Mouse (Mus musculus) retina, postnatal 1 day (tissue): ENCODE results near the gene Abhd5.
A peak's percentile ranks its signal among the peaks of the same experiment; 100 is the strongest.

Experiments
- DNase-seq: peaks from one replicate; pipeline ENCODE4 v3.0.0-alpha.2; 2012

The Abhd5 gene

DNA sequence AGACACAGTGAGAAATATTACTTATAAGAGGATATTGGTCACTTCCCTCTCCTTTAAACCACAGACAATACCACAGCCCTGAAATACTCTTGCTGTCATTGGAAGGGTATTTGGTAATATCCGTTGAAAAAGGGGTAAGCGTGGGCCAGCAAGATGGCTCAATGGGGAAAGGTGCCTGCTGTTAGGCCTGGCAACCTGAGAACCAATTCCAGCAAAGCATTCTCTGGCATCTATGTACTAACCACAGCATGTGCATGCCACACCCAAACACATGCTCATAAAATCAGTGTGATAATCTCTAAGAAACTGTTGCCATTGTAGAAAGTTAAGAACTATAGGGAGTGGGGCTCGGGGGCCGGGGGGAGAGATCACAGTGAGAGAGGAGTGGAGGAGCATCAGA, 2.1 kb upstream of the Abhd5 start:
- no peak for DNase-seq

DNA sequence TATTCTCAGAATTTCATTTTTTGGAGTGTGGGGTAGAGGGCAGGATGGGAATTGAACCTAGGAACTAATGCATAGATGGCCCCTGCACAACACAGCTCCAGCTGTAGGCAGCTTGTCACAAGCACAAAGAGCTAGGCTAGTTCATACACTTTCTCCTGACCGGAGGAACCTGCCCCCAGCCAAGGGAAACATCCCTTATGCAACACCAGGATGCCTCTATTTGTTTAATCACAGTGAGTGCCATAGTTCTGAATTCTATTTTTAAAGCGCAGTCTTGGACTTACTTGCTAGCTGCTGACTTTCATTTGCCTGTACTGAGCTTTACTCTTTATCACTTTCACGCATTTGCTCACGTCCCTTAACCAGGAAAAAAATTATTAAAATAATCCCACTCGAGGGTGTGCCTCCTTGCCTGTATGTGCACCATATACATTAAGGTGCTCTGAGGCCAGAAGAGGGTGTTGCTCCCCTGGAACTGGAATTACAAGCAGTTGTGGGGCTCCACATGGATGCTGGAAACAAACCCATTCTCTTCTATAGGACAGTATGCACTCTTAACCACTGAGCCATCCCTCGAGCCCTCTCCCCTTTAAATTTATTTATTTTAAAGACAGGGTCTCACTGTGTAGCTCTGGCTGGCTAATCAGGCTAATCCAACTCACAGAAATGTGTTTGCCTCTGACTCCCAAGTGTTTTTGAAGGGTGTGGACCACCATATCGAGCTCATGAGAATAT, 845 bp upstream of the Abhd5 start:
- no peak for DNase-seq

DNA sequence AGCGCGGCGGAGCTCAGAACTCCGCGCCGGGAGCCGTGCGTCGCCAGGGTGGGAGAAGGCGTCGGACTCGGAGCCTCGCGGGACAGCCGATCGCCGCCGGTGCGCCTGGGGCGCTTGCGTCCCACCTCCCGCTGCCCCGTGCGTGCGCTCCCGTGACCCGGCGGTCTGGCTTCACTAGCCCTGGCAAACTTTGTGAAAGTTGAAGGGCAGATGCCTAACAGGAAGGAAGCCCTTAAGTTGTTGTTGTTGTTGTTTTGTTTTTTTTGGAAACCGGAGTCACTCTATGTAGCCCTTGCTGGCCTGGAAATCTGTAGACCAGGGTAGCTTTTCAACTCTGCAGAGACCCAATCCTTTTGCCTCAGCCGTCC, 601 bp downstream of the Abhd5 start:
- no peak for DNase-seq

DNA sequence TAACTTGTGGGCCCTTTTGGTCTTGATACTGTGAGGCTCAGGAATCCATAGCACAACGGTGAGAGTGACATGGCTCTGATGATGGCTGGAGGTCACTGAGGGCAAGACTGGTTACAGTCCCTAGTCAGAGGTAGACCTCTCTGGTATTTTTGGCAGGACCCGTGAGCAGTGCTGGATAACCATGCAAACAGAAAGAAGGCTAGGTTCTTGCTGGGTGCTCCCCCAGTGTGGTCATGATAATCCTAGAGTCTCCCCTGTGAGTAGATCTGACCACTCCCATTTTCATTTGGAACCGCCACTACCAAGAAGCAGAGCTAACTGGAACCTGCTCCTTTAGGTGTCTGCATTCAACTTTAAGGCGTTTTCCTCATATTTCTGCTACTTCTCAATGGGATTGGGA, 1.5 kb downstream of the Abhd5 start:
- no peak for DNase-seq

DNA sequence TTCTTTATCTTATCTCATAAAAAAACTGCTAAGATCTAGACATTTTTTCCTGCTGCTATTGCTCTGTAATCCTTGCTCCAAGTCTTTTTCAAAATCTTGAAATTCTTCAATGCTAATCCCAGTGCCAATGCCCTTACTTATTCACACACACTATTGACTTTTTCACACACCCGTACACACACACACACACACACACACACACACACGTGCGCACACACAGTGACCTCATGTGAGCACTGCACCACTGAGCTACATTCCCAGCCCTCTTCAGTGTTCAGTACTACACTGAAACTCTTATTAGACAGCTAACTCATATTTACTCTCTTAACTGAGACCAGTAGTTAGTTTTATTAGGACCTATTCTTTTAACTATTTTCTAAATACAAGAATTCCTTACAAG, 2.8 kb downstream of the Abhd5 start:
- DNase-seq: no peak

DNA sequence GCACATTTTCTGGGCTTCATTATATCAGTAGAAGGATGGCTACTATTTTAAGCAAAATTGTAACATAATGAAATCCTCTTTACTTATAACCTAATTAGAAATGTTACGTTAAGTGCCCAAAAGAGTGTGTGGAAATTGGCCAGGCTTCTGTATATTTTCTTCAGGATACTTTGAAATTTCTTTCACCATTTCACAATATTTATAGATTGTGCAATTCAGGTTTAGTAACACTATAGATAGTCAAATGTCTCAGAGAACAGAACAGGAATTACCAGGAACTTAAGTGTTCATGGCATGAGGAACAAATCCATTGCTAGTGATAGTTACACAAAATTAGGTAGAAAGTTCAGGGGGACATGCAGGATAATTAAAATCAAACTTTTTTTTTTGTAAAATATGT, 5.7 kb downstream of the Abhd5 start:
- DNase-seq: no peak

DNA sequence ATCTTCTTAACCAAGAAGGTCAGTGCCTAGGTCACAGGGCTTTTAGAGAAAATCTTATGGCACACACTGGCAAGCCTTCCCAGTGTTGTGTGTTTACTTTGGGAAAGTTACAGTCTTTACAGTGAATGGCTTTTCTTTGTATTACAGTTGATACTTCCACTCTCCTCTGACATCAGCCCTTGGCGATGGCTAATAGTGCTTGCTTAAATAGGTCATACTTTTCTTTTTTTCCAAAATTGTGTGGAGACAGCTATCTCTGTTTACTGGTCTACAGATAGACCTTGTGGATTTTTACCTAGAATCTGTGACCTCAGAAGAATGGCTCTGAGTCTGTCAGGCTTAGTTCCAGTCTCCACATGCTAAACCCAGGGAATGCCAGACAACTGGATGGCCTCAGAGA, 6.2 kb downstream of the Abhd5 start:
- no peak for DNase-seq

DNA sequence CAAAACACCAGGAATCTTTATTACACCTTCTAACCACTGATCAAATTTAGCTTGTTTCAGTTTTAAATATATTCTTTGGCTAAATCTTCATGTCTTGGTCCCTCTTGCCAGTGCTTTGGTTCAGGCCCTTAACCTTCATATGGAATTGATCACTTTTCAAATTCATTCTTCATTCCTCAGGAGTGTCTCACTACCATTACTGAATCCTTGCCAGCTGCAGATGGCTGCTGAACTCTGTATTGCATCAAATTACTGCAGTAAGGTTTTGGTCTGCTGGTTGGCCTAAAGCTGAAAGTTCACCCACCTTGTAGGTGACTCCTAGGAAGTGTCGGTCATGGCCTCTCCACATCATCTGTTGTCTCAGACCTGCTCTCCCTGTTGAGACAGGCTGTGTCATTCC, 12.8 kb downstream of the Abhd5 start:
- no peak for DNase-seq

DNA sequence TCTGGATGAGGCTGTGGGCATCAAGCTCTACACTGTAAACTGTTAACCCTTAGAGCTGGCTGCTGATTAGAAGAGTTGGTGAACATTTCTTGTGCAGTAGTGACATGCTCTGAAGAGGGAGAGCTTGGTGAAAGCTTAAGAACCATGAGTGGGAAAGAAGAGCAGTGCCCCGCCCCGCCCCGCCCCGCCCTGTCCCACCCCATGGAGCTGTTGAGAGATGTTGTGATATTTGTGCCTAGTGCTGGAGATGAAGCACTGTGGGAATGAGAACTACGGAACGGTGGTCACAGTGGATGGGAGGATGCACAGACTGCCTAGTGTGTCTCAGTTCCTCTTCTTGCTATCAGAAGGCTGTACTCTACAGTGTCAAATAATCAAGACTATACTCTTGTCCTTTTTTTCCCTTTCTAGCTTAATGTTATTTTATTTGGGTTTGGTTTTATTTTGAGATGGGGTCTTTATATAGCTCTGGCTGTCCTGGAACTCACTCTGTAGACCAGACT, 18.9 kb downstream of the Abhd5 start:
- DNase-seq: no peak

DNA sequence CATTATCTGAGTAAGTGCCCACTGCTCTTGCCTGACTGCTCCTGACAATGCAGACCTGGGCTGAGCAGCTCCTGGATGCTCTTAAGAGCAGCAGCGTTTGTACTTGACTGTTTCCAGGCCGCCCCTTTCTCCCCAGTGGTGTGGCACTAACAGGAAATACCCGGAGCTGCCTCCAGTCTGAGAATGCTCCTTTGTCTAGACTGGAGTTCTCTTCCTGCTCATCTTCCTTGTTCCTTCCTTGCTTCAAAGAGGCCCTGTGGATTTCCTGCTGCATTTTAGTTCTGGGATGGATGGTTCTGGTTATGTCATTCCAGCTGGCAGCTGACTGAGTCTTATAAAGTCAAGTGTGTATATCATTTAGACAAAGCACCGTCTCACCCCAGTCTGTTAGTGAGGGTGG, 21.1 kb downstream of the Abhd5 start:
- peak; percentile 16 for DNase-seq

DNA sequence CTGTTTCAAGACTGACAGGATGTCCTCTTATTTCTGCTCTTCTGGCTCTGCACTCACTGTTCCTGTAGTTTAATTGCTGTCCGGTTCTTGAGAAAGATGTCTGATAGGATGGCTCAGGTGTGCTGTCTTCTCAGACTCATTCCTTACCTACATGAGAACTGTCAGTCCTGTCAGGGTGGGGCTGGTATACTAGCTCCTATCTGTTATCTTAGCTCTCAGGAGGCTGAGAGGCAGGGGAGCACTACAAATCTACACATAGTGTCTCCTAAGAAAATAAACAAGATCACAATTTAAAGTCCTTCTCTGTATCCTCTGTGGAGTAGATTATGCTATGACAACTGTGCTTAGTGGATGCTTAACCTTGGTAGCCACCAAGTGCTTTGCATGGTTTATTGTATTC, 21.6 kb downstream of the Abhd5 start:
- DNase-seq: no peak

DNA sequence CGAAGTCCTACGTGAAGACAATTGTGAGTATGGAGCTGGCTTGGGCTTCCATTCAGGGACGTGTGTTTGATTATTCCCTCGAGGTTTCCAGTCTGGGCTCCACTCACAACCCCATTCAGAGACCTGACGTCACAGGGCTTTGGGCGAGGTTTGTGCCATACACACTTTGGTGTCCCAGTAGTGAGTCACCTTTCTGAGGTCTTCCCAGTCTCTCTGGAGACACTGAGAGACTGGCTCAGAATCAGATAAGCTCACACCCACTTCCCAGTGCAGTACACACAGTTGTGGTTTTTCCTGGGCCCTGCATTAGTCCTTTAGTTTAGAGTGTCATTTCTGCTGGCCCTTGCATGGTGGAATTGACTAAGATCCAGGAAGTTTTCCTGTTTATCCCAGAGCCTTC, 27.6 kb downstream of the Abhd5 start:
- no peak for DNase-seq

DNA sequence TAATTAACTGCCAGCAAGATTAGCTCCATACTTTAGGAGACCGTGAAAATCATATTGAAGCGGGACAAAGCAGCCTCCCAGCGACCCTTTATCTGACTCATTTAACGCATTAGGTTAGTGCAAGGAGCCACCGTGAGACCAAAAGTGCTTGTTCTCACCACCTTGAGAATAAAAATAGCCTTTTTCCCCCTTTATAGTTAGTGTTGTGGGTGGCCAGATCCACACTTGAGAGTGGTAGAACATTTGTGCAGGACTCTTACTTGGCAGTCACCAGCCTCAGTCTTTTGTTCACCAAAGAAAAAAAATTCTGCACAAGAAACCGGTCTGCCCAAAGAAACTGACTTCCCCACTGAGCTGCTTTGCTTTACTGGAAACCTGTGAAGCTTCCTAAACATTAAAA, 29.6 kb downstream of the Abhd5 start:
- DNase-seq: peak; percentile 24

DNA sequence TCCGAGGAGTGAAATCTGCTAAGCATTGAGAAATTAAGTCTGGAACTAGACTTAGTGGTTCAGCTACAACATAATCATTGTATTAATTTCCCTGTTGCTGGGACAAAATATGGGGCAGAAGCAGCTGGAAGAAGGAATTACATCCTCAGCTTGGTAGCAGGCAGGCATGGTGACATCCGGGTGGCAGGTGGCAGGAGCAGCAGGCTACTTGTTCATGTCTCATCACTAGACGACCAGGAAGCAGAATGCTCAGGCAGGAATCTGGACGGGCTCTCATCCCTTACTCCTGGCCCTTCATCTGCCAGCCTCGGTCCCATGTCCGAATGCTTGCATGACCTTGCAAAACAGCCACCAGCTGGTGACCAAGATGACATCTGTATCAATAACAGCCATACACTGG, 30.6 kb downstream of the Abhd5 start:
- no peak for DNase-seq

DNA sequence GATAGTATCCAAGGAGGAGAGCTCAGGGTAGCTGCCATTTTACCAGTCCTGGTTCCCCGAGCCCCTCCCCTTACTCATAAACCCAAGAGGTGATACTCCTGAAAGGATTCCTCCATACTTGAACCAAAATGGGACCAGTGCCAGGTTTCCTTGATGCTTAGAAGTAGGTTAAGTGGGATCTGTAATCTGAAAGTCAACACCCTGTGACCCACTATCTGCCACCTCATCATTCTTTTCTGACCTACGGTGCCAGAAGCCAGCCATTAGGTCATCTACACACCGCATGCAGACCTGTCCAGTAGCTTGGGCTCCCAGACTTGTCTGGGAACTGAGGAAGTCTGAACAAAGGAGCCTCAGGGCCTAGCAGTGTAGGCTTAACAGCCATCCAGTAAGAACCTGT, 34.6 kb downstream of the Abhd5 start:
- DNase-seq: no peak

DNA sequence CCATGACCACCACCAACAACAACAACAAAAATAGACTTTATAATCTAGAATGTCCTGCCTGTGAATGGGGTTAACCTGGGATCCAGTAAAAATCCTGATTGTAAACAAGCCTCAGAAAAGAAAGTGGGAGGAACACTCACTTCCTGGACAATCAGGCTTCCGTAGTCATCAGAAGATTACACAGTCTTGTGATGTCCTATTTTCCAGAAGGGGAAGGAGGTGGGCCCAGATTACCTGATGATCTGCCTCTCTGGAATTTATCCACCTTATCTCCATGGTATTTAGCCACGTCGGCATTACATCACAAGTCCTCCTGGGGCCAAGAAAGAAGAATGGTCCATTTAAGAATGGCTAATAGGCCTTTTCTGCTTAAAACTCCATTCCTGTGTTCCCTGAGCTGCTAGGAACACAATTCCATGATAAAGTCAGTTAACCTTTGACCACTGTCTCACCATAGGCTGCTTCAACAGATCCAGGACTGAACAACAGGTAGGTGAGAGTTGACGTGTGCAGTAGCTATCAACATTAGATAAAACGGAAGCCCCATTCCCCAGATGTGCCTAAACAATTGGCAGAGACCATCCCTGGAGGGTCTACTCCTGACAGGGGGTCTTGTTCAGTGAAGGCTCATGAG, 38.0 kb downstream of the Abhd5 start:
- DNase-seq: no peak

DNA sequence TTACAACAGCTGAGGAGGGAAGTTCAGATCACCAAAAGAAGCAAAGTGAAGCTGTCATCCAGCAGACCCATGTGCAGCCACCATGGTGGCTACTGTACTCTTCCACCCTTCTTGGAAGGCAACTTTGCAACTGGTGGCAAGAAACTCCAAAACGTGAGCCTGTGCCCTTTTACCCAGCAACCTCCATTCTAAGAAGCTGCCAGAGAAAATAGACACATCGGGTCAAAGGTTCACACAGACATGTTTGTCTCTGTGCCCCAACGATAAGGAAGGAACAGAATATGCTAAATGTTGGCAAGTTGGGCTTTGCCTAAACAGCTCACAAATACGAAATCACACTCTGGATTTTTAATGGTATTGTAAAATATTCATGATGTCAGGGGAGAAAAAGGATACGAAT, 44.4 kb downstream of the Abhd5 start:
- no peak for DNase-seq

DNA sequence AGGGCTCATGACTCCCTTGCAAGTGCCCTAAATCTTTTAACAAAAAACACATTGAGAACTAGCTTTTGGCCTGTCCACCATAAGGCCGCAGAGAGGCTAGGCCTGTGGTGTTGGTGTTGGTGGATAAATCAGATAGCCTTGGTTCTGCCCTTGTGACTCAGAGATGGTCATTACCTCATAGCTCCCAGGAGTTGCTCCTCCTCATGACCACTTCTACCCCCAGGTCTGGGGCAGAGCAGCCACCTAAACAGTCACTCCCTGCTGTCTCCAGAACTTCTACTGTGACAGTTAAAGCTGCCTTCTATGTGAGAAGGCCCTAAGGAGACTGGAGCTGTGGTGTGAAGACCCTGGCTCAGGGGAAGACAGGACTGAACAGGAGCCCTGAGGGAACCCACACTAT, 45.7 kb downstream of the Abhd5 start:
- DNase-seq: no peak

DNA sequence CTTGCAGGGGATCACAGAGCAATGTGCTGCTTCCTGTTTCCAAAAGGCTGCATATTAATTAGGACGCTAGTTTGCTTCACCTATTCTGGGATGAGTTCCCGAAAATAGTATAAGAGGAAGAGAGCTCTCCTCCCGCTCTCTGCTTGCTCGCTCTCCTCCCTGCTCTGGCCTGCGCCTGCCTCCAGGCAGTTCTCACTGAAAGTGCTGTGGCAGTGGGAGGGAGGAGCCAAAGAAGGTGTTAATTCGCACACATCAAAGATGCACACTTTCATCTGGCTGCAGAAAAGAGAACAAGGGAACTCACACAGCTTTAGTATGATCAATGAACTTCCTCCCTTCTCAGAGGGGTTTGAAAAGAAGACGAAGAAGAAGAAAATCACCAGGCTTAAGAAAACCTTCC, 47.3 kb downstream of the Abhd5 start:
- no peak for DNase-seq

DNA sequence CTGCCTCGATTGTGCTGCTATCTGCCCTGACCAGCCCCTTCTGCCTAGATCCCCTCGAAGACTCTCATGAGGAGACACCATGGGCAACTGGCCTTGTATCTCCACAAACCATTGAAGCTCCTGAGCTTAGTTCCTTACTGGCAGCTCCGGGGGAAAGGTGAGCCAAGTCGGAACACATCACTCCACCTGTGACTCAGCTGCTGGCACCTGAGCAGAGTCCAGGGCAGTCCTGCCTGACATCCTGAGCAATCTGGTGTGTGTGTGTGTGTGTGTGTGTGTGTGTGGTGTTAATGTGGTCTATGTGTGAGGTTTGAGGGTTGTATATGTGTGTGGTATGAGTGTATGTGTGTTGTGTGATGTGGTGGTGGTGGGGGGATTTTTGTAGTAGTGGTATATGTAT, 49.8 kb downstream of the Abhd5 start:
- DNase-seq: no peak

DNA sequence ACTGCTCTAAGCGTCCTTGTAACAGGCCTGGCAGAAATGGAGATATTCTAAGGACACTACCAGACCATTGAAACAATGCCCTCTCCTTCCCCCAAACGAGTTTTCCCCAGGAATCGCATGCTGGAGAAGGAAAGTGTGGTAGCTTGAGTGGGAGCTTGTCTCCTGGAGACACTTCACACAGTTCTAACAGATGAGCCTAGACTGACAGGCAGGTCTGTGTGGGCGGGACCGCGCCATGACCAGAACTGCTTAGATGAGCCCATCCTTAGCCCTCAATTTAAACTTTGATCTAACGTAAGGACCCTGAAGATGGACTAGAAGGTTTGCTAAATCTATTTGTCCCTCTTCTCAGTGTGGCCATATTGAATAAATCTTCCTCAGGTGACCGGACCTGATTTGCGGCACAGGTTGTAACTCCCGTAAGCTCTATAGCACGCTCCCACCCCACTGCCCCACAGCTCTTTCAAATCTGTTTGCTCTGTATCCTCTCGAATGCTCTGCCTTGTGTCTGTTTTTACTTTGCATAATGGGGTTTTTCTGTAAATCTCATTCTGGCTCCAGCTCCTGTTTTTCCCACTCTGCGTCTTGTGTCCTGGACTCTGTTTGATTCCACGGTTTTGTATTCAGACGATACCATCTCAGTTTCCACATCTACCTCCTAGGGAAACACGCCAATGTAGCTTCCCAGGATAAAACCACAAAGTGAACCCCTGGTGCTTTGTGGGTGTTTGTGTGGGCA, 59.2 kb downstream of the Abhd5 start:
- no peak for DNase-seq

DNA sequence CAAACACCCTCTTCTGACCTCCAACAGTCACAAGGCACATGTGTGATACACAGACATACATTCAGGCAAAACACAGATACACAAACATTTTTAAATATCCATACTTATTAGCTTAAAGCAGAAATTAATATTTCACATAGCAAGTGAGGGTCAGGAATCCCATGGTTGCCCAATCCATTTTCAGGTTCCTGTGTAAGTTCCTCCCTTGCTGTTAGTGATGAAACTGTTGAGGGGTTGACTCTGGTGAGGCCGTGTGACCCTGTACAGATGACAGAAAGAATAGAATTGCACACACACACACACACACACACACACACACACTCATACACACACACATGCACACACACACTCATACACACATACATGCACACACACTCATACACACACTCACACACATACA, 63.2 kb downstream of the Abhd5 start:
- no peak for DNase-seq

DNA sequence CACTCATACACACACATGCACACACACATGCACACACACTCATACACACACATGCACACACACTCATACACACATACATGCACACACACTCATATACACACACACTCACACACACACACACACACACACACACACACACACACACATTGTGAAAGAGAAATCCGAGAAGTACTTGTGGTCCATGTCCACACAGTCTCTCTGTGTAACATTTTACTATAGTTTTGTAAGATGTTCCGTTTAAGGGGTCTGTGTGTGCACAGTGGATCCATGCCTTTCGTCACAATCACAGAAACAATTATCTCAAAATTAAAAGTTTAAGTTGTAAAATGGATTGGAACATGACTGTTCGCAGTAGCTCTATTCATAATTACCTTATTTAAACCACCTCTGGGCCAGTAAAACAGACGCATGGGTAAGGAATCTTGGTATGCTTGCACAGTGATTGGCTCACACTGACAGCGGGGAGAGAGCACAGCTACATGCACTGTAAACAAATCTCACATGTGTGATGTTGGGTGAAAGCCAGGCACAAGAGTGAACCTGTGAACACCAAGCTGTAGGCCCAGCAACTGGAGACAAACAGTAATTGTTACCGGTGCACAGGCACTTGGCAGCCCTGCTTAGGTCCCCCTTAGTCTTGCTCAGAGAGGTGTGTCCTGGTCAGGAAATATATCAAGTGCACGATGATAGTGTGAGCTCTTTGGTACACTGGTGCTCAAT, 63.8 kb downstream of the Abhd5 start:
- DNase-seq: peak; percentile 11

DNA sequence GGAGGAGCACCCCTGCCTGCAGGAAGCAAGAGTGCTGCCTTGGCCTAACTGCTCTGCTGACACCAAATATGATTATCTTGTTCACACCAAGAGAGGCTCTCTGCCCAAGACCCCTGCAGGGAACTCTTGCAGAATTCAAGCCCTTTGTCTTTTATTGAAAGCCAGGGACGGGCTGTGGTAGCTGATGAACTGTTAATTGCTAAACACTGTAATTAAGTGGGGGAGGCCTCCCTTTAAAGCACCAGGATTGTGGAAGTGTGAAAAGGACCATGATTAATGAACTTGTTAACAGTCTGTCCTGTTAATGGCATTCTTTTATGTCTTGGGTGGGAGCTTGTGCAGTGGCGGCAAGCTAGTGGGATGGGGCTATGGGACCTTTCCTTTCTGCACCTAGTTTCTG, 65.2 kb downstream of the Abhd5 start:
- peak; percentile 90 for DNase-seq
